Mouse (Mus musculus): ENCODE results near the gene Mbnl2. TPM values are rescaled to one million over a fixed set of nuclear protein-coding genes. Genes with fewer than 3 reads are reported as not detected.

Mbnl2 gene
- total and polyA plus RNA-seq, 3 experiments: 23.8 to 28.9 (median 23.9) TPM

DNA sequence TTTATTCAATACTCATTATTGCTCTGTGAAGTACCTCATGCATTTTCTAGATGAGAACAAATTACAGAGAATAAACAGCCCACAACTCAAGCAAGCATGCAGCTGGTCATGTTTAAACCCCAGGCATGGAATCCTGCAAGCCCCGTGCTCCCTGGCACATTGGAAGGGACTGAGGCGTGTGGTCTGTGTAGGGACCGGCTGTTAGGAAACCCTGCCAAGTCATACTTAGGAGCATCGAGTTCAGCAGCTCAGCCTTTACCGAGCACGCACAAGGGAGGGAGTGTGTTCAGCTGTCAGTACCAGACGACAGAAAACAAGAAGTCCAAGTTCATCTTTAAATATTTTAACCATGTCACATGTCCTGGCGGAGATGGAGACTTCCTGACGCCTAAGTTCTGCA lies 141.4 kb downstream of the Mbnl2 start:
- no peak for TF ChIP-seq CHD2 (IDR thresholded peaks at IDR 0.05; ENCODE audit: low read length)
- TF ChIP-seq CTCF (conservative IDR thresholded peaks at IDR 0.05 in 1 of 2, IDR thresholded peaks at IDR 0.05 in 1 of 2; ENCODE audit: low read depth in 2 of 2, low read length in 2 of 2): no peak
- no peak for TF ChIP-seq ZMIZ1 (IDR thresholded peaks at IDR 0.05; ENCODE audit: low read depth, low read length)
- no peak for TF ChIP-seq MEF2A (IDR thresholded peaks at IDR 0.05; ENCODE audit: borderline replicate concordance, low read depth, low read length)
- no peak for TF ChIP-seq NRF1 (IDR thresholded peaks at IDR 0.05; ENCODE audit: low read depth, low read length)
- TF ChIP-seq MXI1 (IDR thresholded peaks at IDR 0.05; ENCODE audit: low read depth, low read length): no peak
- TF ChIP-seq NELFE (IDR thresholded peaks at IDR 0.05; ENCODE audit: low read depth, low read length): no peak
- no peak for TF ChIP-seq MYC (IDR thresholded peaks at IDR 0.05; ENCODE audit: low read depth, low read length)
- TF ChIP-seq TBP (conservative IDR thresholded peaks at IDR 0.05; ENCODE audit: low read depth, low read length): no peak
- in situ Hi-C loops (cut with MboI; ENCODE audit: low pct_ligation_motif_present, low pct_unique_long_range_greater_than_20kb, low sequenced_read_pairs): no loop called here
- no peaks in the 10 kb centered on the region for H3K4me1 ChIP-seq (ENCODE audit: control insufficient read depth in 1 of 2, insufficient read depth in 2 of 2)
- no peak overlapping the region for H3K4me3 ChIP-seq (replicated peaks in 1 of 3; ENCODE audit: low read depth in 2 of 3, low read length in 2 of 3, poor library complexity in 1 of 3)
- DNase-seq (ENCODE audit: extremely low read depth): no peak
- H3K36me3 ChIP-seq (replicated peaks in 1 of 2; ENCODE audit: control insufficient read depth in 1 of 2, insufficient read depth in 1 of 2, low read length in 1 of 2): peaks cover 42 to 76% of the 10 kb centered on the region in 2 experiments
- no peak overlapping the region for H3K27ac ChIP-seq (ENCODE audit: insufficient read depth, low read depth)
- H3K9me3 ChIP-seq (replicated peaks; ENCODE audit: low read length): no peaks in the 10 kb centered on the region
- dilution Hi-C loops (cut with MboI; ENCODE audit: extremely low pct_ligation_motif_present, extremely low pct_unique_long_range_greater_than_20kb, low sequenced_read_pairs): no loop called here
- no peaks in the 10 kb centered on the region for H3K27me3 ChIP-seq (replicated peaks)
- no peak overlapping the region for H3K4me2 ChIP-seq (ENCODE audit: insufficient read depth, low read depth, poor library complexity, severe bottlenecking)
- H3K9ac ChIP-seq (ENCODE audit: insufficient read depth, low read depth): no peak overlapping the region
- H3K79me2 ChIP-seq (replicated peaks; ENCODE audit: control insufficient read depth, extremely low read depth, insufficient read depth, poor library complexity, severe bottlenecking): no peaks in the 10 kb centered on the region

DNA sequence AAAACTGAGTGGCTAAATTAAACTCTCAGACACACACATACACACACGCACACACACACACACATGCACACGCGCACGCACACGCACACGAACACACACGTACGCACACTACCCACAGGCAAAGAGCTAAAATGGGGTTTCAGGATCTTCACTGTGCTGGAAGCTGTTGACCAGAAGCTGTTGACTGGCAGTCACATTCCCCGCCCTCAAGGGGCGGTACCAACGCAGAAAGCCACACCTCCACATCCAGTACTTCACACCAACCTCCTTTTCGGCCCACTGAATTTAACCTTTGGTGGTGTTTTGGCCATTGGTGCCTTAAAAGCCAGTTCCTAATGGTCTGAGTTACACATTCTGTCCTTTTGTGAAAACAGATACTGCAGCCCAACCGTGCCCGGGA lies 143.5 kb downstream of the Mbnl2 start:
- Histone ChIP-seq H3K79me2 (replicated peaks; ENCODE audit: control insufficient read depth, extremely low read depth, insufficient read depth, poor library complexity, severe bottlenecking) (no peaks in the 10 kb centered on the region), H3K27ac (ENCODE audit: insufficient read depth, low read depth) (no peak overlapping the region), H3K9ac (ENCODE audit: insufficient read depth, low read depth) (no peak overlapping the region), H3K36me3 (replicated peaks in 1 of 2; ENCODE audit: control insufficient read depth in 1 of 2, insufficient read depth in 1 of 2, low read length in 1 of 2) (peaks cover 44 to 80% of the 10 kb centered on the region in 2 experiments), H3K27me3 (replicated peaks) (no peaks in the 10 kb centered on the region), H3K4me1 (ENCODE audit: control insufficient read depth in 1 of 2, insufficient read depth in 2 of 2) (no peaks in the 10 kb centered on the region), H3K4me3 (replicated peaks in 1 of 3; ENCODE audit: low read depth in 2 of 3, low read length in 2 of 3, poor library complexity in 1 of 3) (no peak overlapping the region), H3K9me3 (replicated peaks; ENCODE audit: low read length) (no peaks in the 10 kb centered on the region), H3K4me2 (ENCODE audit: insufficient read depth, low read depth, poor library complexity, severe bottlenecking) (no peak overlapping the region)
- dilution Hi-C loops (cut with MboI; ENCODE audit: extremely low pct_ligation_motif_present, extremely low pct_unique_long_range_greater_than_20kb, low sequenced_read_pairs) (no loop called here), in situ Hi-C loops (cut with MboI; ENCODE audit: low pct_ligation_motif_present, low pct_unique_long_range_greater_than_20kb, low sequenced_read_pairs) (no loop called here)
- no peak for TF ChIP-seq E2F4 (IDR thresholded peaks at IDR 0.05; ENCODE audit: insufficient replicate concordance, low read depth, low read length)
- no peak for TF ChIP-seq GABPA (IDR thresholded peaks at IDR 0.05; ENCODE audit: insufficient replicate concordance, low read depth, low read length)
- no peak for TF ChIP-seq TCF12 (IDR thresholded peaks at IDR 0.05; ENCODE audit: low read depth, low read length)
- TF ChIP-seq ZMIZ1 (IDR thresholded peaks at IDR 0.05; ENCODE audit: low read depth, low read length): no peak
- TF ChIP-seq ZNF384 (IDR thresholded peaks at IDR 0.05; ENCODE audit: low read depth, low read length): no peak
- no peak for DNase-seq (ENCODE audit: extremely low read depth)

- H3K4me1 ChIP-seq (ENCODE audit: control insufficient read depth in 1 of 2, insufficient read depth in 2 of 2): peaks cover 0 to under 1% of the 10 kb centered on the region in 2 experiments; a peak in 1 of 4 replicates
- in situ Hi-C loops (cut with MboI; ENCODE audit: low pct_ligation_motif_present, low pct_unique_long_range_greater_than_20kb, low sequenced_read_pairs) (no loop called here), dilution Hi-C loops (cut with MboI; ENCODE audit: extremely low pct_ligation_motif_present, extremely low pct_unique_long_range_greater_than_20kb, low sequenced_read_pairs) (no loop called here)
- peaks cover 26 to 47% of the 10 kb centered on the region in 2 experiments for H3K36me3 ChIP-seq (replicated peaks in 1 of 2; ENCODE audit: control insufficient read depth in 1 of 2, insufficient read depth in 1 of 2, low read length in 1 of 2)
- no peak overlapping the region for H3K4me3 ChIP-seq (replicated peaks in 1 of 3; ENCODE audit: low read depth in 2 of 3, low read length in 2 of 3, poor library complexity in 1 of 3)
- no peak overlapping the region for H3K9ac ChIP-seq (ENCODE audit: insufficient read depth, low read depth)
- no peaks in the 10 kb centered on the region for H3K27me3 ChIP-seq (replicated peaks)
- H3K27ac ChIP-seq (ENCODE audit: insufficient read depth, low read depth): no peak overlapping the region
- H3K9me3 ChIP-seq (replicated peaks; ENCODE audit: low read length): peaks cover 12% of the 10 kb centered on the region
- no peak overlapping the region for H3K4me2 ChIP-seq (ENCODE audit: insufficient read depth, low read depth, poor library complexity, severe bottlenecking)
- no peak for DNase-seq (ENCODE audit: extremely low read depth)
- no peaks in the 10 kb centered on the region for H3K79me2 ChIP-seq (replicated peaks; ENCODE audit: control insufficient read depth, extremely low read depth, insufficient read depth, poor library complexity, severe bottlenecking)
- TF ChIP-seq JUN (IDR thresholded peaks at IDR 0.05; ENCODE audit: insufficient read depth, low read depth, low read length): no peak
- no peak for TF ChIP-seq MEF2A (IDR thresholded peaks at IDR 0.05; ENCODE audit: borderline replicate concordance, low read depth, low read length)
- no peak for TF ChIP-seq EP300 (IDR thresholded peaks at IDR 0.05; ENCODE audit: low read length)
- no peak for TF ChIP-seq MAZ (IDR thresholded peaks at IDR 0.05; ENCODE audit: low read depth, low read length)
- TF ChIP-seq ZMIZ1 (IDR thresholded peaks at IDR 0.05; ENCODE audit: low read depth, low read length): no peak
- TF ChIP-seq JUND (conservative IDR thresholded peaks at IDR 0.05; ENCODE audit: low read depth, low read length): no peak
- TF ChIP-seq MAFK (IDR thresholded peaks at IDR 0.05; ENCODE audit: insufficient replicate concordance, low read length): no peak
- no peak for TF ChIP-seq POLR2AphosphoS2 (IDR thresholded peaks at IDR 0.05; ENCODE audit: low read depth, low read length)
- no peak for TF ChIP-seq MYC (IDR thresholded peaks at IDR 0.05; ENCODE audit: low read depth, low read length)
- TF ChIP-seq USF1 (IDR thresholded peaks at IDR 0.05; ENCODE audit: low read depth, low read length): no peak
- TF ChIP-seq TCF12 (IDR thresholded peaks at IDR 0.05; ENCODE audit: low read depth, low read length): no peak
- no peak for TF ChIP-seq GABPA (IDR thresholded peaks at IDR 0.05; ENCODE audit: insufficient replicate concordance, low read depth, low read length)
- TF ChIP-seq ETS1 (conservative IDR thresholded peaks at IDR 0.05; ENCODE audit: low read depth, low read length): no peak
These were observed 153.0 kb downstream of the Mbnl2 start for GRCm38 (mm10) chr14:120428497-120428896.

Data from CH12.LX (cell line).